Mouse (Mus musculus) heart, postnatal 25 days (tissue): ENCODE measurements around the gene U2af2. TPM values are rescaled to one million over a fixed set of nuclear protein-coding genes. Genes with fewer than 3 reads are reported as not detected.
"Not testable (repeated sequence)": the region's sequence is repeated elsewhere in the genome, so short reads cannot be mapped to it uniquely, and the experiment has no call there.

Experiments used
- DNase-seq: peaks from one replicate; pipeline ENCODE4 v3.0.0; 2022; ENCODE audit warnings: low spot score
- intact Hi-C: fragments of 180-260 bp; cut with DNase I; formaldehyde crosslinking; loops from one replicate; pipeline ENCODE4 v1.15.1; 2025
- total RNA-seq, 2 experiments: library from RNA; stranded (reverse); gene quantifications; 2 replicates each; pipeline ENCODE4 v1.2.3; 2021

U2af2 gene
- total RNA-seq, 2 experiments from 2014 or later: 66.9 to 71.1 TPM

- peak; percentile 93 for DNase-seq
- intact Hi-C loops: no loop called here
These were observed 784 bp upstream of the U2af2 start for GRCm38 (mm10) chr7:5060944-5061773.

- intact Hi-C loops: loop anchor here (1.0 kb wide), 1 partner anchor 18 kb away; the partner anchor contains the start of gene Epn1
These were observed 538 bp downstream of the U2af2 start for GRCm38 (mm10) chr7:5062360-5063001.

GRCm38 (mm10) chr7:5064886-5065285, 2.9 kb downstream of the U2af2 start:
- no peak for DNase-seq
- intact Hi-C loops: loop anchor here (5.0 kb wide), 1 partner anchor 62 kb away; the partner anchor contains the start of gene Rasl2-9

More at GRCm38 (mm10) chr7:5062360-5063001, 538 bp downstream of the U2af2 start:
- DNase-seq: no peak

GRCm38 (mm10) chr7:5073586-5073985, 11.6 kb downstream of the U2af2 start:
- intact Hi-C loops: loop anchor here (10.0 kb wide), 1 partner anchor 929 kb away; no protein-coding TSS in a partner anchor
- DNase-seq: no peak

GRCm38 (mm10) chr7:5074984-5075383, 13.0 kb downstream of the U2af2 start:
- DNase-seq: no peak
- intact Hi-C loops: loop anchor here (10.0 kb wide), 1 partner anchor 930 kb away; no protein-coding TSS in a partner anchor

GRCm38 (mm10) chr7:5076931-5077330, 15.0 kb downstream of the U2af2 start:
- DNase-seq: no peak
- intact Hi-C loops: loop anchor here (10.0 kb wide), 1 partner anchor 932 kb away; no protein-coding TSS in a partner anchor

GRCm38 (mm10) chr7:5079365-5080009, 17.5 kb downstream of the U2af2 start:
- intact Hi-C loops: loop anchor here (1.0 to 10.0 kb wide), 3 partner anchors 17 to 935 kb away; partner anchors contain the start of gene U2af2
- not testable (repeated sequence) for DNase-seq

GRCm38 (mm10) chr7:5080010-5080751, 18.2 kb downstream of the U2af2 start, which contains the start of gene Epn1:
Gene Epn1 (plus strand): TSS chr7:5080235.
- intact Hi-C loops: loop anchor here (1.0 to 5.0 kb wide), 2 partner anchors 18 to 42 kb away; partner anchors contain the start of gene U2af2
- DNase-seq: peak; percentile 91

- intact Hi-C loops: loop anchor here (1.0 to 5.0 kb wide), 2 partner anchors 19 to 41 kb away; partner anchors contain the start of gene U2af2
- DNase-seq: no peak
These were observed 18.9 kb downstream of the U2af2 start for GRCm38 (mm10) chr7:5080815-5081214.

GRCm38 (mm10) chr7:5081241-5081640, 19.3 kb downstream of the U2af2 start:
- no peak for DNase-seq
- intact Hi-C loops: loop anchor here (5.0 kb wide), 1 partner anchor 41 kb away; no protein-coding TSS in a partner anchor

GRCm38 (mm10) chr7:5081939-5082338, 20.0 kb downstream of the U2af2 start:
- no peak for DNase-seq
- intact Hi-C loops: loop anchor here (5.0 kb wide), 1 partner anchor 40 kb away; no protein-coding TSS in a partner anchor

GRCm38 (mm10) chr7:5083325-5084105, 21.6 kb downstream of the U2af2 start:
- intact Hi-C loops: loop anchor here (5.0 kb wide), 1 partner anchor 39 kb away; no protein-coding TSS in a partner anchor
- DNase-seq: no peak

- no peak for DNase-seq
- intact Hi-C loops: no loop called here
These were observed 23.6 kb downstream of the U2af2 start for GRCm38 (mm10) chr7:5085512-5085911.

- intact Hi-C loops: no loop called here
- DNase-seq: no peak
These were observed 25.0 kb downstream of the U2af2 start for GRCm38 (mm10) chr7:5086921-5087440.

- intact Hi-C loops: no loop called here
- no peak for DNase-seq
These were observed 25.9 kb downstream of the U2af2 start for GRCm38 (mm10) chr7:5087886-5088285.

- intact Hi-C loops: no loop called here
- DNase-seq: no peak
These were observed 27.9 kb downstream of the U2af2 start for GRCm38 (mm10) chr7:5089853-5090252.

- intact Hi-C loops: no loop called here
These were observed 29.2 kb downstream of the U2af2 start for GRCm38 (mm10) chr7:5091008-5091728.

More at GRCm38 (mm10) chr7:5091008-5091728, 29.2 kb downstream of the U2af2 start:
- DNase-seq: no peak
